Mouse (Mus musculus) liver (tissue): ENCODE data around the gene Foxp4.

Experiments
- DNase-seq: peaks from one replicate; pipeline ENCODE4 v3.0.0-alpha.2; 2020; ENCODE audit warnings: mixed read lengths

Gene Foxp4

DNA sequence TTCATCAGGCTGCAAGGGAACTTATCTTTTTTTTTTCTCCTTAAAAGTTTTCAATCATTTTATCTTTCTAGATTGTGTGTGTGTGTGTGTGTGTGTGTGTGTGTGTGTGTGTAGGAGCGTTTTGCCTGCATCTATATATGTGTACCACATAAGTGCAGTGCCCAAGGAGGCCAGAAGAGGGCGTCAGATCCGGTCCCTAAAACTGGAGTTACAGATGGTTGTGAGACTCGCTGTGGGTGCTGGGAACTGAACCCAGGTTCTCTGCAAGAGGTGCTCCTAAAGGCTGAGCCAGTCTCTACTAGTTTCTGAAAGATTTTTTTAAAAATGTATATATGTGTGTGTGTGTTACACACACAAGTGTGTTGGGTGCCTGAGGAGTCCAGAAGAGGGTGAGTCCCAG lies 5.0 kb upstream of the Foxp4 start:
- DNase-seq = no peak

DNA sequence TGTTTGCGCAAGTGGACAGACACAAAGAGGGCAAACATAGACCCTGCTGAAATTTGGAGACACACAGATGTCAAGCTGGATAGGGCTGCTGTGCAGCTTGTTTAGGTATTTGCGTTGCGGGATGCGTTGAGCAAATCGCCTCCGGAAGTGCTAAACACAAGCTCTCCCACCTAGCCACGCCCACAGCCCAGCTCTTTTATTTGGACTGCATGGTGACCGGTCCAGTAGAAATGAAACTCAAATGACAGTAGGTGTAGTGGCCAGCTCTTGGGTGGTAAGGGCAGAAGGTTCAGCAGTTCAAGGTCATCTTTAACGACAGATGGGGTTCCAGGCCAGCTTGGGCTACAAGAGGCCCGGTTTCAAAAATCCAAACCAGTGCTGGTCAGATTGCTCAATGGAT lies 1.5 kb upstream of the Foxp4 start:
- DNase-seq = peak; percentile 34

DNA sequence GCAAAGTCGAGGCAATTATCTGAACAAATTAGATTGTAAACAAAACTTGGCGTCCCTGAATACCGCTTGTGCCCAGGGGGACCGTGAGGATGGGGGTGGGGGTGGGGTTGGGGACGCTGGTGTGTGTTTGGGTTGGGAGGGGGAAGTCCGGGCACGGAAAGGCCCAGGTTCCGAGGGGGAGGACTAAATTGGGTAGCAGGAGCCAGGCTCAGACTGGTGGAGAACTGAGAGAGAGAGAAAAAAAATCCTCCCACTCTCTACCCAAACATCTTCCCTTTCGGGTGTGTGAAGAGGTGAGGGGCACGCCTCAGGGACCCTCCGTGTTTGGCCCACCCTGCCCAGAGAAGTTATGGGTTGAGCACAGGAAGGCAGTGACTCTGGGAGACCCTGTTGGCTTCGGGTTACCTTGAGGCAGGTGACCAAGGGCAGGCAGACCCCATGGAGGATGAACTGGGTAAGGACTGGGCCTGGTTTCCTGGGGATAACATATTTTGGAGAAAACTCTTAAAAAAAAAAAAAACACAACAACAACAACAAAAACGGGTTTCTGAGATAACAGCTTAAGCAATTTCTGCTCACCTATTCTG lies 988 bp upstream of the Foxp4 start:
- DNase-seq = no peak

DNA sequence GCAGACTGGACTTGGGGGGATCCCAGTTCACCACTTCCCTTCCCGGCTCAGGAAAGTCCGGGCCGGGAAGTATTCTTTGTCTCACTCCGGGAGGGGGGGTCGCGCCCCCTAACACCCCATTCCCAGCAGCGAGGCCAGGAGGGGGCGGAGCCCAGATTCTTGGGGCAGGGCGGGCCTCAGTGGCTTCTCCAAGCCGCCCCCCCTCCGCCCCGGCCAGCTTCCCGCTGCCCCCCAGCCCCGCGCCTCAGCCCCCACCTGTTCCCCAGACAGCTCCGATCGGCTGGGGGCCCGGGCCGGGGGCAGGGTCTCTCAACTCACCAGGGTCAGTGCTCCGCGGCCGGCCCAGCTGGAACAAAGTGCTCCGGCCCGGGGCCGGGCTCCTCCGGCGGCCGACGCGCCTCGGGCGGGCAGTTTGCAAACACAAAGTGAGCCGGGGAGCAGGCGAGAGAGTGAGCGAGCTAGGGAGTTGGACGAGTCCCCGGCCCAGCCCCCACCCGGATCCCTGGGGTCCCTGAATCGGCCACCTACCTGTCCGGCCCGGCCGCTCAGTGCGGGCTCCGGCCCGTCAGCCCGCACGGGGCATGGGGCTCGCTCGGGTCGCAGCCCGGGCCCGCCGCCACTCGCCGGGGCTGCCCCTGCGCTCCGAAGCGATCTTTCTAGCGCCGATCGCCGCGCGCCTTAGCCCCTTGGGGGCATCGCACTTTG lies 615 bp downstream of the Foxp4 start:
- DNase-seq = peak; percentile 53

DNA sequence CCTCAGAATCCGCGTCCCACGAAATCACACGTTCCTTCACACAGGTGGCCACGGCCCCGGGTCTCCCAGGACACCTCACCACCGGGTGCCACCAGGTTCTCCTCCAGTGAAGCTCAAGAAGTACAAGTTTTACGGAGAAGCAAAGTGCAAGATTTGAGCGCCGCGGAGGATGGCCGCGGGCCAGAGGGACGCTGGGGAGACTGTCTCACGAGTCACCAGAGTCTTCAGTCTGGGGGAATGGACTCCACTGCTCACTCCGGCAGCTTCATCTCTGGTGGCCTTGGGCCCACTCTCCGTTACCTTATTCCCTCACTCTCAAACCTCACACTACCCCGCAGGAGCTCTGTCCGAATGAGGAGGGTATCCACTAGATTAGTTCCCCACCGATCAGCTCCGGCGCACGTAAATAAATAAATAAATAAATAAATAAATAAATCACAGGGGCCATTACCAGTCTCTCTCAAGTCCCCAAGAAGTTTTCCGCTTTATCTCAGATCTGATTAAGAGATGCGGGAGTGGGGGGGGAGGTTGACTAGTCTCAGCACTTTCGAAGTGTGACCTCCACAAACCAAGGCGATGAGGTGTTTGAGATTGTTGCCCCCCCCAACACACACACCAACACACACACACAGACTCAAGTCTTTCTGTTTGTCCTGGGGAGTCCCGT lies 1.3 kb downstream of the Foxp4 start:
- DNase-seq = no peak

DNA sequence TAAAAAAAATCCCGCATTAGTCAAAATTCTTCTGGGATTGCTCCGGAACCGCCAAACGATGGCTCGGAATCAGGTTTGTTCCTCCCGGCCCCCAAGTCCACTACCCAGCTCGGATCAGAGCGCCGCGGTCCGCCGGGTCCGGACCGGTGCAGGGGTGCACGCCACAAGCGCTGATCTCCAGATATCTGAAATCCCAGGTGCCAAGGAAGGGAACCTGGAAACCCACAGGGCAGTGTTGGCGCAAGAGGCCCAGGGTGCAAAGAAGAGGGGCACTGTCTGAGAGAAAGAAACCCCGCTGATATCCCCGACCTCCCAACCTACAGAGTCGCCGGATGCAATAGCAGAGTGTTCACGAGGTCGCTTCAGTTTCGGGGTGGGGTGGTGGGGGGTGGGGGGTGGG lies 1.9 kb downstream of the Foxp4 start:
- DNase-seq = no peak

DNA sequence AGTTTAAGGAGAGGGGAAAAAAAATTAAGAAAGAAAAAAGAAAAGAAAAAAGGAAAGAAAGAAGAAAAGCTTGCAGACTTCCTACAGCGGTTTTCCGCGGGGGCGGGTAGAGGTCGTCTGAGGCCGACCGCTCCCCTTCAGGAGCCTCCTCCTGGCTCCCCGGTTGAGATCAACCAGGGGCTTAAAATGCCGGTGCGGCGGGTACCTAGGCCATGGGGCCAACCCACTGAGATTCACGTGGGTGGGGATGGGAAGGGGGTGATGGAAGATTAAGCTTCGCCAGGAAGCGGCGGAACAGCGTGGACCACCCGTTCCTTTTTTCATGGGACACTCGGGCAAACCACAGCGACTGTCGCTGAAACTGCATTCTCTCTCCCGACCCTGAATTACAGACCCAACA lies 2.3 kb downstream of the Foxp4 start:
- no peak for DNase-seq

DNA sequence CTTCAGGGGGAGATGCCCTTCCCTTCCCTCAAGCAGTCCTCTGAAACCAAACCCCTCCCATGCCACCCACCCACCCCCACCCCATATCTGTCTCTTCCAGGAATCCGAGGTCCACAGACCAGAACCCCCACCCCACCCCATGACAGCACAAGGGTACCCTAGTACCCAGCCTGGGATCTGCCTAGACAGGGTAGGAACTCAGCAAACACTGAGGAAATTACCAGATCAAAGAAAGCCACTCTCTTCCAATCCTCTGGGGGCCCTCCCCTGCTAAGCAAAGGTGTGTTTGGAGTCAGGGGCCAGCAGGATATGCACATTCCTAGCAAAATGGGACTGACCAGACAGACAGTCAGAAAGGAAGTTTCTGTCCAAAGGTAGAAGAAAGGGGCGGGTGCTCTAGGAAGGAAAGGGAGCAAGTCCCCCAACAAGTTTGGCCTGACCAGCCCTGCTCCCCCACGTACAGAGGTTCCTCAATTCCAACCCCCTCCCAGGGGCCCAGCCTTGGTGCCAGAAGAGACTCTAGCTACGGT lies 3.2 kb downstream of the Foxp4 start:
- DNase-seq = no peak

DNA sequence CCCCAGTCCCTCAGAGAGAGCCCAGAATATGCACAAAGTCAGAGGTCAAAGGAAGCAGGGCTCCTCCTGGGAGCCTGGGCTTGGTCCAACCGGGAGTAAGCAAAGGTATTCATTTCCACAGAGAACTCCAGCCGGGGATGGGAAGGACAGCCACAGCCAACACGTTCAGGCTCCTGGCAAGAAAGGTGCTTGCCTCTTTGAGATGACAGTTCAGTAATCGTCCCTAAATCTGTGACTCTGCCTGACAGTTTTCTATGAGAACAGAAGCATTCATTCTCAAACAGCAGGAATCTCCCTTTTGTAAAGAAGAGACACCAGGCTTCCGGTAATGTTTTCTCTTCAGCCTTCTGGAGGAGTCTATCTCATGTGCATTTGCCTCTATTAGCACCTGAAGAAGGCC lies 4.6 kb downstream of the Foxp4 start:
- no peak for DNase-seq

DNA sequence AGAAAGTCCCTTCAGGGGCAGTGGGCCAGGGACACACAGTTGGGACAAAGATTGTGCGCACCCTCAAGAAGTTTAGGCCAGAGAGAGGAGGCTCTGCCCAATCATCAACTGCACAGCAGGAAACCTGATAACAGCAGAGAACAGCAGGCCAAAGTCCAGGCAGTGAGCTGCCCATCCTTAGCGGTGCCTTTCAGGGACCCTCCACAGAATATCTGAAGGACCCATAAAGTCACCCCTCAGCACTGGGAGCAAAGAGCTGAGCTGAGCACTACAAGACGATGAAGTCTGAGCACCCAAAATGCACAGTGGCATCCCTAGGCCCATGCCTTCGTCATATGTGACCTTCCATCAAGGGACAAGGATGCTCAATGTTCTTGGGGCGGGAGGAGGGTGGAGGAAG lies 6.5 kb downstream of the Foxp4 start:
- no peak for DNase-seq

DNA sequence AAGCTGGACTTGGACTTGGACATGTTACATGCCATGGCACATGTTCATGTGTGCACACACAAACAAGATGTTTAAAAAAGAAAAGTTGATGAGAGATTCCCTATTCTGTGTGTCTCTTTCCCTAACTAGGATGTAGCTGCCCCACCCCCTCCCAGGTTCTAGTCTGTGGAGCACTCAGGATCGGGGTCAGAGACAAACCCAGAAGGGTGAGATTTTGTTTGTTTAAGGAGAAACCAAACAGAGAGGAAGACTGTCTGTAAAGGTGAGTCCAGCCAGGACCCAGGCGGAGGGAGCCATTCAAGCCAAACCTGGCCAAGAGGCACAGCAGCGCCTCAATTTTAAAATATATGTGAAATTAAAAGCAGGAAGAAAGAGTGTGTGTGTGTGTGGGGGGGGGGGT lies 7.2 kb downstream of the Foxp4 start:
- DNase-seq = peak; percentile 32

DNA sequence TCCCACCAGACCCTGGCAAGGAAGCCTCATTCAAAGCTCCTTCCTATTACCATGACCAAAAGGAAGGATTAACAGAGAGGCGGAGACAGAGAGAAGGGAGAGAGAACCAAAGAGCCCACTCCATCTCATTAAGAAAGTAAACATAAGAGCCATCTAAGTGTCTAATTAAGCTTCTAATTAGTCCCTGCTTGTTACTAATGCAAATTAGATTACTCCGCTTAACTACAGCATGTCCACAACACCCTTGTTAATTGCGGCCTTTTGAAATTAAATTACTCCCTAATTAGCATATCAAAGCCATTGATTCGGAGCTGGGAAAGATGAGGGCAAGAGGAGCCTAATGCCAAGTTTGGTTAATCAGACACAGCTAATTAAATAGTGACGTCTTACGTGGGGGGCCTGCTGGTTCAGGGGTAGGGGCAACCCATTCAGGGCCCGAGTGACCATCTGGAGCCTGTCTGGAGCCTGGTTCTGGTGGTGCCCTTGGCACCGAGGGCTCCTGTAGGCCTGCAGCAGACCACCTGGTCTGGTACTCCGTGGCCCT lies 9.7 kb downstream of the Foxp4 start:
- no peak for DNase-seq

DNA sequence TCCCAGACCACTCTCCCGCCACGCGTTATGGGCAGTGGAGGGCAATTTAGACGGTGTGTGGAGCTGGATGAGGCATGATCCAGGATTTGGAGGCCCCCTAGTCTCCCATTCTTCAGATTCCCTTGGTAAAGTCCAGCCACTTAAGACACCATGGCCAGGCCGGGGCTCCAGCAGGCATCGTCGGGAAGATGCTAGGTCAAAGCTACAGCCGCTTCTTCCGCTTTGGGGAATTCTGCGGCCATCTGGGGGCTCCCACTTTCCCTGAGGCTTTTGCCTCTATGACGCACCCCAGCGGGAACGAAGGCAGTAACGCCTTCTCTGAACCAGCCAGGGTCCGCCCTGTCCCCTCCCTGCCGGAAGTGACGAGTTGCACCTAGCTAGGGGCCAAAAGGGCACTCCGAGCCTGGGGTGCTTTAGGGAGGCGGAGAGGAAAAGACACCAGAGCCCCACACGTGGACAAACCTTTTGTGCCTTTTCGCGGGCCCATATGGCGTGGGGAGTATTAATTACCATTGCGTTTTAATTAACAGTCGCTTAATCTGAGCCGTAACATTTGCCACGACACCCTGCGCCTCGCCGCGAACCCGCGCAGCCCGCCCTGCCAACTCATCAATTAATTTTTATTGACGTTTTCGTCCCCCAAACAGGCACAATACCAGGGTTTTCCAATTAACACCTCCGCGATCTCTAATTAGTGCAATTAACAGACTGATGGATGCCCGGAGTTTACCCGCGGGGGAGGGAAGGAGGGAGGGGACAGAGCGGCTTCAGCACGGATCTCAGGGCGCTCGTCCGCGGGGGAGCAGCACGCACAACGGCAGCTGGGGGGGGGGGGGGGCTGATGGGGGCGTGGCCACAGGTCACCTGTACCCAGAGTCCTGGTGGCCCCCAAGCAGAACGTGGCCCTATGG lies 15.1 kb downstream of the Foxp4 start:
- peak; percentile 89 for DNase-seq

DNA sequence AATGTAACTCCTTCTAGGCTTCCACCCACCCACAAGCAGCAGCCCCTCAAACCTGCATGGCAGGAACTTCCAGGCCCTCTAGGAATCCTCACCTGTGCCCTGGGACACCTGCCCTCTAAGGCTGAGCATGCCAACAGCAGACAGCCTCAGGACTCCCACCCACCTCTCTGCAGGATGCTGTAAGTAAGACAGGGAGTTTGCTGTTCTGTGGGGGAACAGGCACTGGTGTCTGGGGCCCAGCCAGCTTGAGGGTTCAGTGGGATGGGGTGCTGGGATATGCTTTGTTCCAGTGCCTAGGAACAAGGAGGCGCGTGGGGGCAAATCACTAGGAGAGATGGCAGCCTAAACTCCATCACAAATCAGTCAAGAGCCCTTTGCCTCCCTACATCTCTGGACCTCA lies 16.4 kb downstream of the Foxp4 start:
- DNase-seq = no peak

DNA sequence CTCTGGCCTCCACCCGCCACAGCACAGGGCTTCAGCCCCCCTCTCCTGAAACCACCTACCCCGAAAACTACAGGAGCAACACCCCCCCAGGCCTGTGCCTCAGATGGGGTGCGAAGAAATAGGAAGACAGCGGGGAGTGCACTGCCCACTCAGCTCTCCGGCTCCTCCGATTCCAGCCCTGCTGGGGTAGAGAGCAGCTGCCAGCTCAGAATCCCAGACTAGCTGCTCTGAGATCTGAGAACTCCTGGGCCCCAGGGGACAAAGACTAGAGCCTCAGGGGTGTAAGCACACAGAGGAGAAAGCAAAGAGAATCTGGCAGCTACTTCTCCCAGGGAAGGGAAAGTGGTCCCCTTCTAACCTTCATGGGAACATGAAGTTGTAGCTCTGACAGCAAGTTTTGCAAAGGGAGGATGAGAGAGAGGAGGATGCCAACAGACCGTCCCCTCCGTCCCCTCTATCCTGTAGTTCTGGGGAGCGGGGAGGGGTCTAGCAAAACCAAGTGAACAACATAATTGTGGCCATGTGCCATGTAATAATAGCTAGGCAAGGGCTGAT lies 17.0 kb downstream of the Foxp4 start:
- DNase-seq = no peak

DNA sequence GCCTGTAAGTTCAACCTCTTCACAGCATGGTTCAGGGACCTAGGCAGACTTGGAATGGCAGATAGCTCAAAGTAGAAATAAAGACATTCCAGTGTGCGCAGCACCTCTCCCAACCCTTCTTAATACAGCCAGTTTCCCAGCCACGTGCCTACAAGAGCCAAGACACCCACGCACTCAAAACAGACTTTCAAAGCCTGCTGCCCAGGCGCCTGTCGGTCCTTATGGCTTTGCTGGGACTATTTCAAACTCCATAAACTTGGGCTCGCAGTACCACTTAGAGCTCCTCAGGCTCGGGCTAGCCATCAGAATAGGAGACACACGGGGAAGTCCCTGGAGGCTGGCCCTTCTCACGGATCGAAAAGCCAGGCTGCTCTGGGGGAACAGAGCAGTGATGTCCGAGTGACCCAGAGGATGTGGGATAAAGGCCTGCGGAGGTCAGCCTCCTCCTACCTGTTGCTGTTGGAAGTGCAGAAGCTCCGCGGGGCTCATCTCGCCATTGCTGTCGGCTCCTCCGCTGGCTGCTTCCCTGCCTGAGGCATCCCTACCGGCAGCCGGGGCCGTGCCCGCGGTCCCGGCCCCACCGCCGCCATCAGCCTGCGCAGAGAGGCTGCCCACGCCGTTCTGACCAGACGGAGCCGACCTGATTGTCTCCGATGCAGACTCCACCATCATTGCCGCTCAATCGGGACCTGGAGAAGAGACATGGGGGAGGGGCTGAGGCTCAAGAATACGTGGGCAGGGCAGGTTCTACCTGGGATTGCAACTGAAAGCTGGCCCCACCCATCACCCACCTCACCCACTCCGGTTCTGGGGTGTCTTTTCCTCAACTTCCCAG lies 20.4 kb downstream of the Foxp4 start:
- DNase-seq = no peak

DNA sequence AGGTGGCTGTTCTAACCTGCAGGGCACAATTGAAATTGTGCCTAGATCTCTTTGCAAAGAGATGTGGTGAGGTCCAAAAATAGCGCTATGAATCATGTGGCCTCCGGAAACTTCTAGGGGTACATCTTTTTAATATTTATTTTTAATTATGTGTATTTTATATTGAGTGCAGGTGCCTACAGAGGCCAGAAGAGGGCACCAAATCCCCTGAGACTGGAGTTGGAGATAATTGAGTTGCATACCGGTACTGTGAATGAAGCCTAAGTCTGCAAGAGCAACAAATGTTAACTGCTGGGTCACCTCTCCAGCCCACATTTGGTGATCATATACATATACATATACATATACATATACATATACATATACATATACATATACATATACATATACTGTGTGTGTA lies 22.7 kb downstream of the Foxp4 start:
- no peak for DNase-seq

DNA sequence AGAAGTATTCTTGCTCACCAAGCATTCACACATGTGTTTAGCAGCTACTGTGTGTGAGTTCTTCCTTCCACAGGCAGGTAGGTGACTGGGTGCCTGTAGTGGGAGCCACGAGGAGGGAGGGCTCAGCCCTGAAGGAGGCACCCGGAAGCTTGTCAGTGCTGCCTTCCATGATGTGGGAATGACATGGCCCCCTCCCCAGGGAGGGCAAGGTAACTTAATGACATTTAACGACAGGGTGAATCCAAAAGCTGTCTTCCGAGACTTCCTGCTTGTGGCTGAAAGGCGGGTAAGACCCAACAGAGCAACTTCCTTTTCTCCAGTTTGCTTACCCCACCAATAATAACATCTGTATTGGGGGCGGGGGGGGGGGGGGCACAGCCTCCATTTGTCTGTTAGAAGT lies 23.7 kb downstream of the Foxp4 start:
- no peak for DNase-seq

DNA sequence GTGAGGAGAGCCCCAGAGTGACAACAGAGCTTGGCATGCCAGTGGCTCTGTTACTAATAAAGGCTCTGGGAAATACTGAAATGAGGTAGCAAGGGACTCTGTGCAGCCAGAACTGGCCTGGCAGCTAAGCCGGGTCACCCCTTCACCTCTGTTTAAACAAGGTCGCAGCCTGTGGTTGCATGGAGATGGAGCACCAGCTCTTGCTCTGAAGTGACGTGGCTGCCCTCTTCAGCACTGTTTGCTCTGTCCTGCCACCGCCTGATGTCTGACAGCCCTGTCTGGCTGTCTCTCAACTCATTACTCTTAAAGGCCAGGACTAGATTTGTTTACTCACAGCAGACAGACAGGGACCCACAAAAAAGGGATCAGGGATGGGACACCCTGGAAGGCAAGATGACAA lies 25.3 kb downstream of the Foxp4 start:
- DNase-seq = peak; percentile 49

DNA sequence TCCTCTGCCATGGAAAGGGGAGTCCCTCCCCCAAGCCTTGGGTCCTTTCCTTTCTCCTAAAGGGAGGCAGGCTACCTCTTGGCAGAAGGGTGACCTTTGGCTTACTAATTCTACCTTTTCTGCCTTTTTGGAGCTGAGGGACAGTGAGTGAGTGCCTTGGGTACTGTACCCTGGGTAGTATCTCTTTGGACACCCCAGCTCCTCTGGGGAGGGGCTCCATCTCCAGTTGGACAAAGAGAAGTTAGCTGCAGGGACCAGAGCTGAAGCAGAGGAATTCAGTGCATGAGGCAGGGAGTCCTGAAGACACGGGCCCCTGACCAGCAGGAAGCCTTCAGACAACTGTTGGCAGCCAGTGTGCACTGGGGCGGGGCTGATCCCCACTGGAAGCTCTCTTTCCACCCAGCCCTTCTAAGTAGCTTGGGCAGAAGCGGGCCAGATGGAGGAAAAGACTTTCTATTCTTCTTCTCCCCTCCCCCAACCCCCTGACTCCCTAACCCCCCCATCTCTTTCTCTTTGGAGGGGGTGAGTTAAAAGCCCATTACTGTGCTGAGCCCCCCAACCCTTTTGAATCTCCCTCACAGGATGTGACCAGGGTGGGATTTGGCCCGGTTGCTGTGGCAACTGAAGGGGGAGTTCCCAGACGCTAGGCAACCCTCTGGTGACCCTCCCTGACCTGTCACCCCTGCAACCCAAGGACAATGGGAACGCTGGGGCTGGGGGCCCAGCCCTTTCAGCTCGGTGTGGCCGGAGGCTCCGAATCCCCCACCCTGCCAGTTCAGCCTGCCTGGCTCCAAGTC lies 26.3 kb downstream of the Foxp4 start:
- DNase-seq = peak; percentile 36

DNA sequence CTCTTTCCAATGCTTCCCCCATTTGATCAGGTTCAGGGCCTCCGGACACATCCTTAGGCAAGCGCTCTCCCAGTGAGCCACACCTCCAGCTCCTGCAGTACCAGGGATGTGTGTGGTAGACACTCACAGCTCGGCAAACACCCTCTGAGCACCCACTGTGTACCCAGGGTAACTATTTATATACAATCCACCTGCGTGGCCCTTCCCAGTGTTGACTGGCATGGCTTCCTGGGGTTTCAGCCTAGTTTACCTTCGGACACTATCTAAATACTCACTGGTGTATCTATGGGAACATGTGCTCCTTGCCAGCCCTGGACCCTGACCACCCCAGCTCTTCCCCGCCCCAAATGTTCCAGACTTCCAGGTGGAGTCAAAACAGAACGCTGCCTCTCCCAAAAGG lies 34.7 kb downstream of the Foxp4 start:
- DNase-seq = no peak
